Mouse (Mus musculus): ENCODE data around the gene Cidec. TPM values are rescaled to one million over a fixed set of nuclear protein-coding genes. Genes with fewer than 3 reads are reported as not detected.
A peak's percentile ranks its signal among the peaks of the same experiment; 100 is the strongest.

Cidec gene
- total RNA-seq, 2 experiments from 2014 or later, result 3.7 to 14.3 TPM

DNA sequence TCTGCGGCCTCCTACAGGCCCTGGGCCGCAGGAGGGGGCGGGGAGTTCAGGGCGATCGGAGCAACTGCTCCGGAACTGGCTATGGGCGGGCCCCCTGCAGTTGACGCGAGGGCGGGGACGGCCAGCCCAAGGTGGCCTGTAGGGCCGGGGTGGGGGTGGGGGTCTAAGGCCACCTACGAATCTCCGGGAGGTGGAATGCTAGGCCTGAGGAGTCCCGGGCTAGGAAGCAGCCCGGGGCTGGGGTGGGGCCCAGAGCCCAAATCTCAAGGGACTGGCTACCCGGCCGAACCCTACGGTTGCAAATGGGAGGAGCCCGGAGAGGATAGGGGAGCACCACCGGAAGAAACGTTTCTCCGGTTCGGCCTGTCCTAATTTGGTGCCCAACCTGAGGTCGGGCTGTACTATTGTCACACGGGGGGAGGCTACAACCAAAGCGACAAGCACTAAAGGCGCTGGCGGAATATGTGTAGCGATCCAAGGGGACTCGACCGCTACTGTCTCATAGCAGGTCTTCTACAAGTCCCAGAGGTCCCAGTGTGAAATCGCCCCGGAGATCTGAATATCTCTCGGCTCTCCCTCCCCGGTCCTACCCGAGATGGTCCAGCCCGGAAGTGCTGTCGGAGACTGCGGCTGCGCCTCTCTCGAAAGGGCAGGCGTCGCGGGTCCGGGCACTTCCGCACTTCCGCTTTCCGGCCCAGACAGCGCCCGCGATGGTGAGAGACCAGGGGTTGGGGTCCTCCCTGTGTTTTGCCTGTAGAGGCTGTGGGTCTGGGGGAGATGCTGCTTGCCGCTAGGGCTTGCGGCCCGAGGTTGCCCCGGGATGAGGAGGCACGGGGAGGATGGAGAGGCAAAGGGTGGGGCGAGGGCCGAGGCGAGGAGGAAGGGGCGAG, 57.8 kb downstream of the Cidec start, which contains the start of the genes Tada3 and Arpc4:
TSS of gene Tada3 (minus strand) at position 388 of the 890 bp plus-strand sequence.
TSS of gene Arpc4 (plus strand) at position 620 of the 890 bp plus-strand sequence.
- DNase-seq, result peak; percentile 89 to 91
- intact Hi-C loops (cut with DNase I), result no loop called here

DNA sequence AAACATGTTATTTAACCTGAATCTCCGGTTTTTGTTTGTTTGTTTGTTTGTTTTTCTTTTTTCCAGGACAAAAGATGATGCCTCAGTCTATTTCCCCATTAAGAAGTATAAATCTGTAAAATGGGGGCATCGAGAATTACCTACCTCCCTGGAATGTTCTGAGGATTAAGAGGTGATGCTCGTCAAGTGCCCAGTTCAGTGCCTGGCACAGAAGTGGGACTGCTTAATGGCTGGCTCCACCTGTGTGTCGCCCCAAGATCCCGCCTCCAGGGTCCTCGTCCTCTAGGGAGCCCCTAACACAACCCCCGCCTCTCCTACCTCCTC, 58.4 kb downstream of the Cidec start:
- no peak for DNase-seq
- intact Hi-C loops (cut with DNase I), result no loop called here

Small RNAs within 50 kb of the gene (microRNA-seq; reads per million reads assigned to microRNA genes)
- gene Gm24387, result 0 reads per million in 2 experiments

Other genes with a start within 250 kb of the Cidec start
- gene Lhfpl4, start 240.4 kb downstream of the Cidec start, total RNA-seq (2021), result under 1 TPM; 0.22 to 0.48 TPM
- 10 to 100 TPM; 13.4 to 15.2 TPM for gene Mtmr14, start 197.9 kb downstream of the Cidec start, total RNA-seq (2021)
- not detected for gene Cpne9, start 153.5 kb downstream of the Cidec start, total RNA-seq (2021)
- gene Brpf1, start 128.6 kb downstream of the Cidec start, total RNA-seq (2021), result 10 to 100 TPM in 1 of 2 experiments, 1 to 10 TPM in 1; 8.3 to 10.5 TPM
- gene Ogg1, start 108.8 kb downstream of the Cidec start, total RNA-seq (2021), result 1 to 10 TPM; 4.1 to 5.1 TPM
- gene Camk1, start 91.8 kb downstream of the Cidec start, total RNA-seq (2021), result 10 to 100 TPM; 35.9 to 37.7 TPM
- gene Tada3, start 57.9 kb downstream of the Cidec start, total RNA-seq (2021), result 10 to 100 TPM; 11.5 to 13.3 TPM
- gene Arpc4, start 57.6 kb downstream of the Cidec start, total RNA-seq (2021), result 10 to 100 TPM; 49.1 to 50.7 TPM
- under 1 TPM; 0.42 to 0.66 TPM for gene Ttll3, start 46.5 kb downstream of the Cidec start, total RNA-seq (2021)
- 1 to 10 TPM; 8.1 to 8.9 TPM for gene Rpusd3, start 16.4 kb downstream of the Cidec start, total RNA-seq (2021)
- gene Jagn1, start 6.8 kb upstream of the Cidec start, total RNA-seq (2021), result 10 to 100 TPM; 24.8 to 27.9 TPM
- under 1 TPM; 0.13 to 0.15 TPM for gene Il17re, start 22.7 kb upstream of the Cidec start, total RNA-seq (2021)
- gene Il17rc, start 35.7 kb upstream of the Cidec start, total RNA-seq (2021), result 1 to 10 TPM; 3.8 to 5.1 TPM
- gene Creld1, start 47.5 kb upstream of the Cidec start, total RNA-seq (2021), result 10 to 100 TPM; 39.1 to 49.8 TPM
- not detected for gene Prrt3, start 66.2 kb upstream of the Cidec start, total RNA-seq (2021)
- gene Emc3, start 95.9 kb upstream of the Cidec start, total RNA-seq (2021), result 10 to 100 TPM; 52.9 to 55.7 TPM
- under 1 TPM; 0.20 to 0.30 TPM for gene Fancd2, start 95.9 kb upstream of the Cidec start, total RNA-seq (2021)
- not detected for gene Fancd2os, start 165.0 kb upstream of the Cidec start, total RNA-seq (2021)
- 10 to 100 TPM; 36.3 to 37.5 TPM for gene Brk1, start 169.0 kb upstream of the Cidec start, total RNA-seq (2021)
- gene Vhl, start 188.2 kb upstream of the Cidec start, total RNA-seq (2021), result 1 to 10 TPM; 3.5 to 4.5 TPM
- gene Irak2, start 202.7 kb upstream of the Cidec start, total RNA-seq (2021), result 1 to 10 TPM; 3.1 to 3.9 TPM